Mouse (Mus musculus) liver, adult 2 months (tissue): Measurements from ENCODE around the gene Pam16. TPM values are rescaled to one million over a fixed set of nuclear protein-coding genes. Genes with fewer than 3 reads are reported as not detected.

Experiments
- DNase-seq: peaks from one replicate; pipeline ENCODE4 v3.0.0-alpha.2; 2011; ENCODE audit warnings: low read depth, low spot score; ENCODE audit errors: extremely low read depth
- H3K27ac ChIP-seq: fragments of 200-500 bp; replicated peaks from 2 replicates; pipeline ENCODE4 v1.5.1; 2012; ENCODE audit warnings: low read depth, mild to moderate bottlenecking, control low read depth, inconsistent platforms, low read length; ENCODE audit not compliant: insufficient read depth
- H3K27me3 ChIP-seq: fragments of 200-500 bp; 2 replicates; pipeline ENCODE4 v1.6.1; 2012; ENCODE audit warnings: mild to moderate bottlenecking, moderate library complexity, low read length, inconsistent platforms; ENCODE audit not compliant: control insufficient read depth, insufficient read depth
- H3K36me3 ChIP-seq: fragments of 200-500 bp; 2 replicates; pipeline ENCODE4 v1.6.1; 2012; ENCODE audit warnings: low read length, inconsistent platforms; ENCODE audit not compliant: control insufficient read depth, insufficient read depth
- H3K4me1 ChIP-seq: fragments of 200-500 bp; 2 replicates; pipeline ENCODE4 v1.6.1; 2011; ENCODE audit warnings: low read length; ENCODE audit not compliant: control insufficient read depth, insufficient read depth
- H3K4me3 ChIP-seq: fragments of 200-500 bp; 2 replicates; pipeline ENCODE4 v1.5.1; 2011; ENCODE audit warnings: low read depth, mild to moderate bottlenecking, control low read depth, low read length, moderate library complexity; ENCODE audit not compliant: insufficient read depth
- H3K79me2 ChIP-seq: fragments of 200-500 bp; 2 replicates; pipeline ENCODE4 v1.6.1; 2012; ENCODE audit warnings: inconsistent platforms, mild to moderate bottlenecking, low read length, moderate library complexity; ENCODE audit not compliant: control insufficient read depth, insufficient read depth
- H3K9ac ChIP-seq: fragments of 200-500 bp; 2 replicates; pipeline ENCODE4 v1.6.1; 2012; ENCODE audit warnings: low read depth, mild to moderate bottlenecking, control low read depth, inconsistent platforms, low read length
- CTCF ChIP-seq: fragments of 200-500 bp; IDR thresholded peaks from 2 replicates; pipeline ENCODE4 v1.5.1; 2011; ENCODE audit warnings: low read depth, low read length, control low read depth
- POLR2A ChIP-seq: fragments of 200-500 bp; IDR thresholded peaks from 2 replicates; pipeline ENCODE4 v1.6.1; 2011; ENCODE audit warnings: low read length, control low read depth; ENCODE audit not compliant: insufficient read depth; ENCODE audit errors: extremely low read depth
- WGBS: fragments of 180-500 bp; shearing (Covaris S2); methylation state at CpG from one replicate; pipeline ENCODE4 v1.1.7; 2018; 5-methylcytosine and 5-hydroxymethylcytosine counted together
- polyA plus RNA-seq: library from polyadenylated mRNA; depleted of rRNA; stranded (reverse); fragments of >200 nt; gene quantifications from 2 replicates; pipeline ENCODE4 v1.2.3, GENCODE M21; 2012
- total RNA-seq: library from RNA; depleted of rRNA; stranded (reverse); fragments of >200 nt; gene quantifications from 2 replicates; pipeline ENCODE4 v1.2.3, GENCODE M21; 2014

Gene Pam16
- total and polyA plus RNA-seq, 2 experiments: 10.8 to 41.7 TPM

DNA sequence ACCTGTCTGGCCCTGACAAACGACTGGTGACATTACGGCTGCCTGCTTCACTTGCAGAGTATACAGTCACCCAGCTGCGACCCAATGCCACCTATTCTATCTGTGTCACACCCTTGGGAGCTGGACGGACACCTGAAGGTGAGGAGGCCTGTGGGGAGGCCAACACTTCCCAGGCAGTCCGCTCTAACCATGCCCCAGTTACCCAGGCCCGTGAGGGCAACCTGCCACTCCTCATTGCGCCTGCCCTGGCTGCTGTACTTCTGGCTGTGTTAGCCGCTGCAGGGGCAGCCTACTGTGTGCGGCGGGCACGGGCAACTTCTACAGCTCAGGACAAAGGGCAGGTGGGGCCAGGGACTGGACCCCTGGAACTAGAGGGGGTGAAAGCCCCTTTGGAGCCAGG lies 24.9 kb upstream of the Pam16 start:
- peaks cover 24% of the 10 kb centered on the region for H3K79me2 ChIP-seq
- H3K27me3 ChIP-seq: no peaks in the 10 kb centered on the region
- H3K4me3 ChIP-seq: no peak overlapping the region
- no peak for TF ChIP-seq POLR2A
- TF ChIP-seq CTCF: no peak
- DNase-seq: no peak
- H3K27ac ChIP-seq: no peak overlapping the region
- peaks cover 17% of the 10 kb centered on the region for H3K4me1 ChIP-seq
- peaks cover 4% of the 10 kb centered on the region; the same call in 1 of the 2 replicates for H3K36me3 ChIP-seq
- 87% methylated on average over 11 of the region's 11 CpGs for WGBS
- H3K9ac ChIP-seq: no peak overlapping the region

DNA sequence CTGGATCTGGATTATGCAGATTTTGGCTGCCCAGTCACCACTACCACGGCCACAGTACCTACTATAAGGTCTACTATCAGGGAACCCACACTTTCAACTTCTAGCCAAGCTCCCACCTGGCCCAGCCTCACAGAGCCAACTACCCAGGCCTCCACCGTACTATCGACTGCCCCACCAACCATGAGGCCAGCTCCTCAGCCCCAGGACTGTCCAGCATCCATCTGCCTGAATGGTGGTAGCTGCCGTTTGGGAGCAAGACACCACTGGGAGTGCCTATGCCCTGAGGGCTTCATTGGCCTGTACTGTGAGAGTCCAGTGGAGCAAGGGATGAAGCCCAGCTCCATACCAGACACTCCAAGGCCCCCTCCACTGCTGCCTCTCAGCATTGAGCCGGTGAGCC lies 24.4 kb upstream of the Pam16 start:
- no peak overlapping the region for H3K4me3 ChIP-seq
- peaks cover 4% of the 10 kb centered on the region; the same call in 1 of the 2 replicates for H3K36me3 ChIP-seq
- peaks cover 19% of the 10 kb centered on the region for H3K4me1 ChIP-seq
- no peak for DNase-seq
- no peak for TF ChIP-seq POLR2A
- no peak for TF ChIP-seq CTCF
- H3K9ac ChIP-seq: no peak overlapping the region
- WGBS: 90% methylated on average over 5 of the region's 5 CpGs
- H3K79me2 ChIP-seq: peaks cover 29% of the 10 kb centered on the region
- no peak overlapping the region for H3K27ac ChIP-seq
- no peaks in the 10 kb centered on the region for H3K27me3 ChIP-seq

- 93% methylated on average over 28 of the region's 28 CpGs for WGBS
- peaks cover 4% of the 10 kb centered on the region; the same call in 1 of the 2 replicates for H3K36me3 ChIP-seq
- TF ChIP-seq CTCF: no peak
- no peak for TF ChIP-seq POLR2A
Observed at GRCm38 (mm10) chr16:4648416-4649023, 23.7 kb upstream of the Pam16 start.

GRCm38 (mm10) chr16:4647651-4648141 lies 22.9 kb upstream of the Pam16 start:
- no peak overlapping the region for H3K9ac ChIP-seq
- no peak for DNase-seq
- H3K4me3 ChIP-seq: no peak overlapping the region
- H3K27me3 ChIP-seq: no peaks in the 10 kb centered on the region
- H3K79me2 ChIP-seq: peaks cover 33% of the 10 kb centered on the region
- H3K27ac ChIP-seq: no peak overlapping the region
- H3K4me1 ChIP-seq: peaks cover 24% of the 10 kb centered on the region
- WGBS: 81% methylated on average over 13 of the region's 13 CpGs
- TF ChIP-seq POLR2A (no peak), CTCF (no peak)
- peaks cover 4% of the 10 kb centered on the region; the same call in 1 of the 2 replicates for H3K36me3 ChIP-seq

More at GRCm38 (mm10) chr16:4648416-4649023, 23.7 kb upstream of the Pam16 start:
- H3K4me3 ChIP-seq: no peak overlapping the region
- no peak for DNase-seq
- no peak overlapping the region for H3K9ac ChIP-seq
- no peak overlapping the region for H3K27ac ChIP-seq
- no peaks in the 10 kb centered on the region for H3K27me3 ChIP-seq
- peaks cover 24% of the 10 kb centered on the region for H3K4me1 ChIP-seq
- peaks cover 33% of the 10 kb centered on the region for H3K79me2 ChIP-seq

GRCm38 (mm10) chr16:4646831-4647230 lies 22.0 kb upstream of the Pam16 start:
- WGBS: 84% methylated on average over 4 of the region's 4 CpGs
- Histone ChIP-seq H3K4me3 (no peak overlapping the region), H3K27me3 (no peaks in the 10 kb centered on the region), H3K4me1 (peaks cover 23% of the 10 kb centered on the region), H3K36me3 (peaks cover 4% of the 10 kb centered on the region; the same call in 1 of the 2 replicates), H3K27ac (no peak overlapping the region), H3K9ac (no peak overlapping the region), H3K79me2 (peaks cover 38% of the 10 kb centered on the region)
- TF ChIP-seq CTCF (no peak), POLR2A (no peak)
- DNase-seq: no peak

- peaks cover 4% of the 10 kb centered on the region; the same call in 1 of the 2 replicates for H3K36me3 ChIP-seq
- no peak for DNase-seq
- TF ChIP-seq POLR2A: no peak
- 85% methylated on average over 4 of the region's 4 CpGs for WGBS
- H3K27me3 ChIP-seq: no peaks in the 10 kb centered on the region
- H3K79me2 ChIP-seq: peaks cover 41% of the 10 kb centered on the region
- H3K4me3 ChIP-seq: no peak overlapping the region
- H3K27ac ChIP-seq: no peak overlapping the region
- H3K9ac ChIP-seq: no peak overlapping the region
- peaks cover 30% of the 10 kb centered on the region for H3K4me1 ChIP-seq
Observed at GRCm38 (mm10) chr16:4645867-4646266, 21.1 kb upstream of the Pam16 start.
